Mouse (Mus musculus) cerebellum, postnatal 4 days (tissue): ENCODE data around the gene Rhbdf1.
A peak's percentile ranks its signal among the peaks of the same experiment; 100 is the strongest.
"Not testable (repeated sequence)": the region's sequence is repeated elsewhere in the genome, so short reads cannot be mapped to it uniquely, and the experiment has no call there.

Experiments
- DNase-seq, 2 experiments: peaks; one replicate each; pipeline ENCODE4 v3.0.0; 2022; ENCODE audit warnings: low spot score in 2 of 2, mixed read lengths in 1 of 2

The Rhbdf1 gene

DNA sequence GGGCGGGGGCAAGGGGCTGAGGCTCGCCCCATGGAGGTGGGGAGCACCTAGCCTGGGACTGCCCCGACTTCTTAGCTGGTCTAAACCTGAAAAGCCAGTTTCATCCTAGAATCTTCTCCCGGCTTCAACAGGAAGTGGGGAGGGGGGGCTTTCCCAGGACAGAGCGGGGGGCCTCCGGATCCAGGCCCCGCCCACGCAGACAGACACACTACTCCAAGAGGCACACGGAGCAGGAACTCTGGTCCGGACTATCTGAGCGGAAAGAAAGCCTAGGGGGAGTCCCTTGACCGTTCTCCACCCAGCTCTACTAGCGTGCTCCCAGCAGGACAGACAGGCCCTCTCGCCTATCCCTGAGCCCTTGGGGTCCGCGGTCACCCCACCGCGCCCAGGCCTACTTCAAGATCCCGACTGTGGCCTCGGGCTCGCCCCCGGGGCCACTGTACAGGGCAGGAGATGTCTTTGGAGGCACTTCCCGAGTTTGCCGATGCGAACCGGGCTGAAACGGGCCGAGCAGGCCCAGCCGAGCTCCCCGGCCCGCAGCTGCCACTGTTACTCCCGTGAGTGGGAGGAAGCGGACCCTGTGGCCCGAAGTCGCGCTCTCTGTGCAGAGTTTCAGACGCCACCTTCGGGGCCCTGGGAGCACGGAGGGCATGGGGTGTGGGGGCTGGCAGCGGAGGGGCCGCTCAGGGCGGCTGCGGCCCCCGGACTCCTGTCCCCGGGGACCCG, 712 bp downstream of the Rhbdf1 start:
- no peak for DNase-seq

- DNase-seq, result no peak
Observed at GRCm38 (mm10) chr11:32220607-32221224, 1.4 kb downstream of the Rhbdf1 start.

DNA sequence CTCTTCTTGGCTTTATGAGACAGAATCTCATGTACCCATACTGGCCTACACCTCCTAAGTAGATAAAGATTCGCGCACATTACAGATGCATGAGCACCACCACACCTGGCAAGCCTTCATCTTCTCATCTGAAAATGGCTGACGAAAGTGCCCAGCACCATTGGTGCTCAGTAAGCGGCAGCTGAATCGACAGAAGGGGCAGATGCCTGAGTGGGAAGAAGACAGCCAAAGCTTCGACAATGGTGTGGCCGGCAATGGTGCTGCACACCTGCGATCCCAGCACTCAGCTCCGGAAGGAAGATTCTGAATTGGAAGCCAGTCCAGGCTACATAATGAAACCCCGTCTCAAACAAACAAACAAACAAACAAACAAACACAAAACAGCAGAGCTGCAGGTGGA, 2.8 kb downstream of the Rhbdf1 start:
- no peak for DNase-seq

DNA sequence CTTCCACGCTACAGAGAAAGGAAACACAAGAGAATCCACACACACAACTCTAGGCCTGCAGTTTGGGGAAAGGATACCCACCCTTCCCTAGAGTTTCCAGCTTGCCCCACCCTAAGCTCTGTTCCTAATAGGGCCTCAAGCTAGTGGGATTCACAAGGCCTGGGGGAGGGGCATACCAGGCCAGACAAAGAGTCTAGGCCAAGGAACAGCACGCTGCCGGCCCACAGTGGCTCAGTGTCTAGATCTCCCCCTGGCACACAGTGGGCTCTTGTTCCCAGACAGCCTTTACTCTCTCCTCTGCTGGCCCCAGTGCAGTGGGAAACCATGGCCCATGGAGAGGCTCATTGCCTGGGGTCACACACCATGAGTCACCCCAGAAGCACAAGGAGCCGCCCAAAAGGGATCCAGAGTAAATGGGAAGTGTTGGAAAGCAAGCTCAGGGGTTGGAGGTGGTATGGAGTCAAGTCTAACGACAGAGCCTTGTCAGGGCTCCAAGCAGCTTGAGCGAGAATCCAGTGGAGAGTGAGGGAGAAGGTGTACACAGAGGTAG, 3.5 kb downstream of the Rhbdf1 start:
- DNase-seq, result no peak

DNA sequence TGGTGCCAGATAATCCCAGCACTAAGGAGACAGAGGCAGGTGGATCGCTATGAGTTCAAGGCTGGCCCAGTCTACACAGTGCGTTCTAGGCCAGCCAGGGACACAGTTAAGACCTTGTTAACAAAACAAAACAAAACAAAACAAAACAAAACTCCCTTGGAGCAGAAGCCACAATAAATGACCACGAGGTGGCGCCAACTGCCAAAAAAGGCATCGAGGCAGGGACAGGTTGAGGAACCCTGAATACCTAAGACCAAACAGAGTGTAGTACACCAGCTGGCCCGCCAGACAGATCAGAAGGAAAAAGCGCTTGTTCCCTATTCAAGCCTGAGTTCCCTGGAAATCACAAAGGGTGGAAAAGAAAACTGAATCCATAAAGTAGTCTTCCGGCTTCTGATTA, 5.2 kb downstream of the Rhbdf1 start:
- DNase-seq, result peak; percentile 56 to 75

DNA sequence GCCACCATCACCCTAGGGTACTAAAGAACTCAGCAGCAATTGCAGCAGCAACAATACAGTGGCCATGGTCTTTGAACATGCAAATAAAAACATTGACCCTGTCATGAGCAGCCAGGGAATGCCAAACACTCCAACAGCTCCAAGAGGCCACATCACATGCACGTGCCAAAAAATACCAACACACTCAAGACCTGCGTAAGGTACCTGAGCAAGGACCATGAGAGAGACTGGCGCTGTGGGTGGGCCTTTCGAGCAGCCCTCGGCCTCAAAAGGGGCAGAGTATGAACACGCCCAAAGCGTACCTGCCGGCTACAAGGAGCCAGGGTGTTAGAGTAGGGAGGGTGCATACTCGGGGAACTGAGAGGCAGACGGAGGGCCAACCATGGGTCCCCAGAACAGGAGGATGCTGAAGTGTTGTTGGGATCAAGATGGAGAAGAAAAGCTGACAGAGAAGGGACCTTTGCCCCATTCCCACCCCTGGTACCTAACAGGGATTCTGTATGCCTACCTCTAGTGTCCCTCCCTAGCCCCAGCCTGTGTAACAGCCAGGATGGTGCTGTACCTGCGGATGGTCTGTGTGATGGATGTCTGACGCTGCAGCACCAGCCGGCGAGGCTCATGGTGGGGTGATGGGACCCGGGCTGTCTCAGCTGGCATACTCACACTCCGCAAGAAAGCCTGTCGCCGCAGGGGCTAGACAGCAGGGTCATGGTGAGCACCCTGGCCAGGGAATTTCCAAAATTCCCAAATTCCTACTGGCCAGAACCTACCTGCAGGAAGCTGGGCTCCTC, 6.5 kb downstream of the Rhbdf1 start:
- no peak for DNase-seq

DNA sequence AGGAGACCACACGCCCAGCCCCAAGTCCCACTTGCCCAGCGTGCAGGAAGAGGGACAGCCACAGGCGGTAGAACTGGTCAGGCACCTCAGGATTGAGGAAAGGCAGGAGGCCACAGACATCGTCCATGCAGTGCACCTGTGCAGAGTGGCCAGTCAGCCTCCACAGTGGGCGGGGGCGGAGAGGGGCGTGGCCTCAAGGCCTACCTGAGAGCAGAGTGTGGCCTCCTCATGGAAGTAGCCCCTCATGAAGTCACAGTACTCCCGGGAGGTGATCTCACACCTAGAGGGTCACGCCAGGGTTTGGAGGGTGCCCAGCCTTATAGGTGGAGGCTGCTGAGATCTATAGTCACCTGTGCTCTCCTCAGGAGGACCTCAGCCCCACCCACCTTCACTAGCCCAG, 11.5 kb downstream of the Rhbdf1 start:
- DNase-seq, result no peak

DNA sequence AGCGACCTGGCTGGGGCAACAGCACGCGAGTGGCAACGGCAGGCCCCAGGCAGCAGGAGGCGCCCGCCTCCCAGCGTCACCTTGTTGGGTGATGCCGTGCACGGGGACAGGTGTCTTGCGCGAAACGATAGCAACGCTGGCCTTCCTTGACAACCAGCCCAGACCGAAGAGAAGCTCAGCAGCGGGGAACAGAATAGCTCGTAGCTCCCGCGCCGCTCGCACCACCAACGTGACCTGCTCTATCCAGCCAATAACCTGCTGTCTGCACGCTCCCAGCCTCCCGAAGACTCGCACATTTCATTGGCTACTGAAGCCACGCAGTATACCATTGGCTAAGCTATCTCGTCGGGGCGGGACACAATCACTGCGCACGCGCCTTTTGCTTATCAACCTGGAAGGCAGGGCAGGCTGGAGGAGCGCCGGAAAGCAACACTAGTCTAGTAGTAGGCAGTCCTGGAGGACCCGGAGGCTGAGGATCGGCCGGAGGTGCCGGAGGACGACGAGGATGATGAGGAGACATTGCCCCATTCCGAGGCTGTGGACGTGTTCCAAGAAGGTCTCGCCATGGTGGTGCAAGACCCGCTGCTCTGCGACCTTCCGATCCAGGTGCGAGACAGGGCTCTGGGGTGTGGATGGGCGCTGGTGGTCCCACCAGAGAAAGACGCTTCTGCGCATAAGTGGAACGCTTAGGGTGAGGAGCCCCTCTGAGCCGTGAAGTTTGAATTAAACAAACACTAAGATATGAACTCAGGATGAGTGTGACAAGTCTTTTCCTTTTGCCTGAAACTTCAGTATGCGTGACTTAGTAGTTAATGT, 16.8 kb downstream of the Rhbdf1 start, which contains the start of gene Snrnp25:
TSS of gene Snrnp25 (plus strand) at position 358 of the 816 bp plus-strand sequence.
- peak; percentile 89 to 92 for DNase-seq

DNA sequence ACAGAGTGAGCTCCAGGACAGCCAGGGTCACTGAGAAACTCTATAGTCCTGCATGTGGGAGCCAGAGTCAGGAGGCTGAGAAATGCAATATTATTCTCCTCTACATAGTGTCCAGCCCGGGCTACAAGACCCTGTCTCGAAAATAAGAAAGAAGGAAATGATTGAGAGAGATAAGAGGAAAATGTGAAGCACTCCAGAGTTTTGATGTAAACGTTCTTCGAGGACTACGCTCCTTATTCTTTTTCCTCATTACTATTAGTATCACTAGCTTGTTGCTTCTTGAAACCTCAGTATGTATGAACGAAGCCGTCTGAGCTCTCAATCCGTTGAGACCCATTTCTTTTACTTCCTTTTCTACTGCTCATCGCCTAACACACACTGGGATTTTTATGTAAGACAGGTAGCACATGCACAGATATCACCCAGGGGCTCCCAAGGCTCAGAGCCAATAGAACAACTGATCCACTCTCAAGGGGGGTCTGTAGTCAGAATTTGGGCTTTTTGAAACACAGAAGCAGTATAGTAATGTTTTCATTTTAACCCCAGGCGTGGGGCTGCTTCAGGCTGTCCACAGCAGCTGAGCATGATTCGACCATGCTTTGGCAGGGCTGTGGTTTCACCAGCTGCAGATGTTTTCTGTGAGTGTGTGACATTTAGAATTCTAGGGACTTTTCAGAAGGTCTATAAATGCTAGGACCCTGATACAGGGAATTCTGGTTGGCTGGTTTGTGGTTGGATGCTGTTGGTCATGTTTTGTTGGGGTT, 20.0 kb downstream of the Rhbdf1 start:
- DNase-seq, result no peak

DNA sequence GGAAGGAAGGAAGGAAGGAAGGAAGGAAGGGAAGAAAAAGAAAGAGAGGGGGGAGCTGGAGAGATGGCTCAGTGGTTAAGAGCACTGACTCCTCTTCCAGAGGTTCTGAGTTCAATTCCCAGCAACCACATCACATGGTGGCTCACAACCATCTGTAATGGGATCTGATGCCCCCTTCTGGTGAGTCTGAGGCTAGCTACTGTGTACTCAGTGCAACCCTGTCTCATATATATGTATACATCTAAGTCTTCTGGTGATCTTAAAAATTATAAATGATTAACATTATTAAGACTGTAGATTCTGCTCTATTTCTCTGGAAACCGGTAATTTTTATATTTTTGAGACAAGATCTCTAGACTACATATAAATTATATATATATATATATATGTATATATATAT, 21.1 kb downstream of the Rhbdf1 start:
- DNase-seq, result not testable (repeated sequence)

- DNase-seq, result no peak
Observed at GRCm38 (mm10) chr11:32200075-32200601, 22.0 kb downstream of the Rhbdf1 start, which contains the start of gene Il9r. Gene Il9r, minus strand, starts transcription at chr11:32200279.

GRCm38 (mm10) chr11:32199230-32199629, 22.9 kb downstream of the Rhbdf1 start:
- no peak for DNase-seq

DNA sequence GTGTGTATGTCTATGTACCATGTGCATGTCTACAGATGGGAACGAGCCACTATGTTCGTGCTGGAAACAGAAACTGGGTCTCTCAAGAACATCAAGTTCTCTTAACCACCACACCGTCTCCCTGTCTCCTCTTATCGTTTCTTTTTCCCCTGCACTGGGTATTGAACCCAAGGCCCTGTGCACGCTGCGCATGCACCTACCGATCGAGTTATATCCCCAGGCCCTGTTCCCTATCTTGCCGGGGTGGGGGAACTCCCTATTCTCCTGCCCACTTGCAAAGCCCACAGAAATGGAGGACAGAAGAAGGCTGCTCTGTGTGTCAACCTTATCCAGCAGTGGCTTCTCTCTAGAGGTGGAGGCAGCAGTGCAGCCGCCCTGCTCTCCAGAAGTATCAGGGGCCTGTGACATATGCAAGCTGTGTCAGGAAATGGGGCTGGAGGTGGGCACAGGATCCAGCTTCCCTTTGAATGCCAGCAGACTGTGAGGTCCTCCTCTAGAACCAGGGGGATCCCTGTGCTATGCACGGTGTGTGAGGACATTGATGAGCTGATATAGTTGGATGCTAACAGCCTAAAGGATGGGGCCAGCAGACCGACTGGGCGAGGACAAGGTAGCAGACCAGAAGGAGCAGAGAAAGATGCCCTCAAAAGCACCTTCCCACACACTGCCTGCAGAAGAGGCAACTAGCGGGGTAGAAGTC, 23.7 kb downstream of the Rhbdf1 start:
- DNase-seq, result no peak

- no peak for DNase-seq
Observed at GRCm38 (mm10) chr11:32197766-32198165, 24.3 kb downstream of the Rhbdf1 start.

- DNase-seq, result no peak
Observed at GRCm38 (mm10) chr11:32196727-32197126, 25.4 kb downstream of the Rhbdf1 start.

DNA sequence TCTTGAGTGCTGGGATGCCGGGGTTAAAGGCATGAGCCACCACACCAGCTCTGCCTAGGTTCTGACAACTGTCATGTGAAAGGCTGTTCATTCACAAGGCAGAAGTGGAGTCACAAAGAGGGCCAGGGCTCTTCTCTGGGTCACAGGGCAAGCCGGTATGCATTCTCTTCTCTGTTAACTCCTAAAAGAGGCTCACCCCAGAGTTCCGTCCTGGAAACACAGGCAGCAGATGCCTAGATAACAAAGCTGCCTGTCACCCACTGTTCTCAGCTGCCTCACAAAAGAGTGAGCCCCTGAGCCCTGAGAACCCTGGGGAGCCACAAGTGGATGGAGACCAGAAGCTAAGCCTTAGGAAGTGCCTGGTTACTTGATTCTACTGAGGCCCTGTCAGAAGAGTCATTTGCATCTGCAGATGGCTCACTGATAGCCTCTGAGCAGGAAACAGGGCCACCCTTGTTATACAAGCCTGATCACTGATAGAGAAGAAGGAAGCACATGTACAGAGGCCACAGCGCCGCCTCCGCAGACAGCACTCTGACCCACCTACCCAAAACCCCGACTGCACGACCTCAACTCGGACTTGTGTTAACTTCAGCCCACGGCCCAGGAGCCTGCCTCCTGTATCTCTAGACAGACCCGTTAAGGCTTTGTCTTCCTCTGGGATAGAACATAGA, 26.1 kb downstream of the Rhbdf1 start:
- no peak for DNase-seq

GRCm38 (mm10) chr11:32194626-32195025, 27.5 kb downstream of the Rhbdf1 start:
- DNase-seq, result no peak

- DNase-seq, result no peak
Observed at GRCm38 (mm10) chr11:32194086-32194485, 28.0 kb downstream of the Rhbdf1 start.

- no peak for DNase-seq
Observed at GRCm38 (mm10) chr11:32193156-32193555, 28.9 kb downstream of the Rhbdf1 start.
